Mouse (Mus musculus) myocyte (in vitro differentiated cells): ENCODE measurements around the gene Mvp.

Experiments
- CEBPB ChIP-seq: IDR thresholded peaks from 2 replicates; pipeline ENCODE4 v1.6.1; 2011; ENCODE audit warnings: mild to moderate bottlenecking, moderate library complexity; ENCODE audit not compliant: poor library complexity, insufficient read depth, severe bottlenecking
- E2F4 ChIP-seq: IDR thresholded peaks from one replicate; pipeline ENCODE4 v1.6.1; 2011; ENCODE audit warnings: mild to moderate bottlenecking, control low read depth, moderate library complexity; ENCODE audit not compliant: insufficient read depth
- MAX ChIP-seq: IDR thresholded peaks from one replicate; pipeline ENCODE4 v1.6.1; 2011; ENCODE audit warnings: low read depth, mild to moderate bottlenecking, control low read depth
- MYOD1 ChIP-seq, 3 experiments: IDR thresholded peaks; one replicate each; pipeline ENCODE4 v1.6.1; 2011; ENCODE audit warnings: control low read depth in 2 of 3, low read depth in 2 of 3, mild to moderate bottlenecking in 2 of 3, moderate library complexity in 1 of 3; ENCODE audit not compliant: insufficient read length in 2 of 3, control insufficient read depth in 1 of 3
- MYOG ChIP-seq, 3 experiments: IDR thresholded peaks; one replicate each; pipeline ENCODE4 v1.6.1; 2011; ENCODE audit warnings: control low read depth in 2 of 3, low read depth in 2 of 3, mild to moderate bottlenecking in 2 of 3; ENCODE audit not compliant: insufficient read length in 2 of 3, control insufficient read depth in 1 of 3, insufficient read depth in 1 of 3
- POLR2A ChIP-seq: IDR thresholded peaks from one replicate; pipeline ENCODE4 v1.6.1; 2011; ENCODE audit warnings: low read depth, mild to moderate bottlenecking, control low read depth, moderate library complexity; ENCODE audit not compliant: insufficient read length
- POLR2AphosphoS2 ChIP-seq: IDR thresholded peaks from one replicate; pipeline ENCODE4 v1.6.1; 2011; ENCODE audit warnings: low read depth, control low read depth; ENCODE audit not compliant: insufficient read length
- REST ChIP-seq: IDR thresholded peaks from one replicate; pipeline ENCODE4 v1.6.1; 2011; ENCODE audit warnings: mild to moderate bottlenecking, control low read depth, moderate library complexity; ENCODE audit not compliant: insufficient read depth, insufficient read length
- SRF ChIP-seq: IDR thresholded peaks from one replicate; pipeline ENCODE4 v1.6.1; 2011; ENCODE audit warnings: low read depth; ENCODE audit not compliant: control insufficient read depth, insufficient read length
- TCF12 ChIP-seq: IDR thresholded peaks from one replicate; pipeline ENCODE4 v1.6.1; 2011; ENCODE audit warnings: mild to moderate bottlenecking, control low read depth; ENCODE audit not compliant: poor library complexity, insufficient read depth, severe bottlenecking
- TCF3 ChIP-seq: IDR thresholded peaks from one replicate; pipeline ENCODE4 v1.6.1; 2011; ENCODE audit warnings: low read depth, control low read depth; ENCODE audit not compliant: insufficient read length
- USF1 ChIP-seq: IDR thresholded peaks from one replicate; pipeline ENCODE4 v1.6.1; 2011; ENCODE audit warnings: low read depth, mild to moderate bottlenecking, control low read depth, moderate library complexity

GRCm38 (mm10) chr7:126975893-126975949 is 38.7 kb downstream of the Mvp start, which contains the start of gene Cdipt:
- TF ChIP-seq POLR2A (no peak), USF1 (no peak), MAX (no peak), REST (no peak), E2F4 (no peak), MYOD1 (IDR thresholded peaks at IDR 0.05; ENCODE audit: control insufficient read depth in 1 of 3, insufficient read length in 2 of 3, low read depth in 2 of 3) (no peak), TCF3 (no peak), TCF12 (no peak), CEBPB (no peak), MYOG (IDR thresholded peaks at IDR 0.05; ENCODE audit: control insufficient read depth in 1 of 3, insufficient read depth in 1 of 3, insufficient read length in 2 of 3, low read depth in 2 of 3) (no peak), POLR2AphosphoS2 (no peak), SRF (no peak)
